8 mouse cellular contexts compared by ENCODE assay signal in the genomic region with DNA sequence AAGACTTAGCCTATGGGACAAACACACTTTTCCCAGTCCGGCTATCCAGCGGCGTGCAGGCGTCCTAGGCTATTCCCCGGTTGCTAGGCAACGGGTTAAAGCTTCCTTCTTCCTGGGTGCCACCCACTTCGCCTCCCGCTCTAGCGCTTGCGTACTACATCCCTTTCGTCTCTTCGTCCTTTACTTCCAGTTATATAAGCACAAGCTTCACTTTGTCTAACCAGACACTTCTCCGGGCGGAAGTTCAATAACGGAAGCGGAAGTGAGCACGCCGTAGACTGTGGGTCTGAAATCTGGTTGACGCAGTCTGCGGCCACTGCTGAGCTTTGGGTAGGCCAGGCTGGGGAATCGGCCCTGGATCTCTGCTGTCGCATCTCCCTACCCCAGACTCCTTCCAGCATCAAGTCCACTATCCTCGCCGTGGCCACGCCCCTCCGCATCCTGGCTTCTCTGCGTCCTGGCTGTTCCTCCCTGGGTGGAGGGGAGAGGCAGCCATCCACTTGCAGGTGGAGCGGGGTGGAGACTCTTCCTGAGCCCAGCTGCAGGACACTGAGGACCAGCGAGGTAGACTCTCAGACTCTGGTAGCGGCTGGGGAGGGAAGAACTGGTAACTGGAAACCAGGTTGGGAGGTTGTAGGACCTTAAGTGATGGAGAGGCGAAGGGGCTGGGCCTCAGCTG. TPM values are rescaled to one million over a fixed set of nuclear protein-coding genes. Genes with fewer than 3 reads are reported as not detected.
DNase-seq lines count a peak whose midpoint lies in the region; ATAC-seq lines count a peak whose summit lies in the region.

A gene (plus strand): TSS at position 206 of the 679 bp plus-strand sequence.

- peaks cover 3% of the 10 kb centered on the region; the same call in 1 of the 2 replicates for H3K27me3 ChIP-seq in heart, embryonic 14.5 days (ENCODE audit: control insufficient read depth, insufficient read depth, low read length)
- H3K27me3 ChIP-seq in liver, embryonic 13.5 days: peaks cover 11% of the 10 kb centered on the region; the same call in 1 of the 2 replicates
- no peaks in the 10 kb centered on the region for H3K27me3 ChIP-seq in stomach, embryonic 16.5 days (ENCODE audit: control insufficient read depth, insufficient read depth, low read length)

- DNase-seq in CD8-positive naive resting alpha-beta T cell, adult 2 months (ENCODE audit: low read depth in 2 of 2, low spot score in 2 of 2): peak; percentile 83 to 85
- DNase-seq in c-Kit-negative CD71-positive TER-119-positive erythroid progenitor cells, embryonic 14.5 days (ENCODE audit: low read depth, low spot score): peak; percentile 54
- DNase-seq in fibroblast of lung, adult 2 months (ENCODE audit: low read depth): peak; percentile 88
- DNase-seq in kidney, postnatal 14 days: peak; percentile 95
- peak; percentile 69 for DNase-seq in liver, embryonic 13.5 days
- DNase-seq in neural tube, embryonic 10.5 days (ENCODE audit: extremely low spot score, low spot score): peak; percentile 88

- H3K4me3 ChIP-seq in heart, embryonic 14.5 days (ENCODE audit: control insufficient read depth in 1 of 2, insufficient read depth in 1 of 2, low read depth in 1 of 2, low read length in 2 of 2): peak within 1 kb of the TSS; percentile 62 to 78
- peak within 1 kb of the TSS; percentile 76 for H3K4me3 ChIP-seq in liver, embryonic 13.5 days (replicated peaks)
- H3K4me3 ChIP-seq in stomach, embryonic 16.5 days (replicated peaks; ENCODE audit: low read length): peak within 1 kb of the TSS; percentile 56

- H3K9ac ChIP-seq in heart, embryonic 14.5 days (ENCODE audit: low read length): peak within 1 kb of the TSS; percentile 89
- H3K9ac ChIP-seq in liver, embryonic 13.5 days: peak within 1 kb of the TSS; percentile 77
- H3K9ac ChIP-seq in stomach, embryonic 16.5 days (ENCODE audit: low read length): peak within 1 kb of the TSS; percentile 74

- H3K27ac ChIP-seq in heart, embryonic 14.5 days (replicated peaks in 1 of 2; ENCODE audit: control insufficient read depth in 1 of 2, insufficient read depth in 1 of 2, low read depth in 2 of 2, low read length in 2 of 2): peak within 1 kb of the TSS; percentile 56 to 83
- H3K27ac ChIP-seq in liver, embryonic 13.5 days: peak within 1 kb of the TSS; percentile 50
- H3K27ac ChIP-seq in stomach, embryonic 16.5 days (ENCODE audit: low read length): peak within 1 kb of the TSS; percentile 59

- ATAC-seq in heart, embryonic 14.5 days (ENCODE audit: insufficient number of reproducible peaks, insufficient read depth, low FRiP score, low read depth): peak; percentile 96
- ATAC-seq in liver, embryonic 13.5 days (ENCODE audit: low read depth): peak; percentile 91
- peak; percentile 97 for ATAC-seq in stomach, embryonic 16.5 days (ENCODE audit: insufficient read depth, low FRiP score)

- H3K9me3 ChIP-seq in heart, embryonic 14.5 days (ENCODE audit: control insufficient read depth, low read length): no peaks in the 10 kb centered on the region
- H3K9me3 ChIP-seq in liver, embryonic 13.5 days (replicated peaks): no peaks in the 10 kb centered on the region
- no peaks in the 10 kb centered on the region for H3K9me3 ChIP-seq in stomach, embryonic 16.5 days (replicated peaks; ENCODE audit: control insufficient read depth, low read length)

- peaks cover 3 to 12% of the 10 kb centered on the region in 2 experiments for H3K4me1 ChIP-seq in heart, embryonic 14.5 days (ENCODE audit: control insufficient read depth in 2 of 2, insufficient read depth in 2 of 2, low read length in 2 of 2)
- H3K4me1 ChIP-seq in liver, embryonic 13.5 days (replicated peaks): peaks cover 21% of the 10 kb centered on the region
- H3K4me1 ChIP-seq in stomach, embryonic 16.5 days (ENCODE audit: control insufficient read depth, insufficient read depth, low read length): peaks cover 12% of the 10 kb centered on the region

- H3K36me3 ChIP-seq in heart, embryonic 14.5 days (ENCODE audit: control insufficient read depth, insufficient read depth, low read length): no peaks in the 10 kb centered on the region
- H3K36me3 ChIP-seq in liver, embryonic 13.5 days: no peaks in the 10 kb centered on the region
- no peaks in the 10 kb centered on the region for H3K36me3 ChIP-seq in stomach, embryonic 16.5 days (ENCODE audit: control insufficient read depth, insufficient read depth, low read length)

- peak within 1 kb of the TSS; percentile 75 for H3K4me2 ChIP-seq in heart, embryonic 14.5 days (ENCODE audit: low read length)
- H3K4me2 ChIP-seq in liver, embryonic 13.5 days: peak within 1 kb of the TSS; percentile 81
- H3K4me2 ChIP-seq in stomach, embryonic 16.5 days (ENCODE audit: low read depth, low read length): peak within 1 kb of the TSS; percentile 76

- under 1% methylated on average over 31 of the region's 31 CpGs for WGBS in heart, embryonic 14.5 days
- 2% methylated on average over 31 of the region's 31 CpGs for WGBS in liver, embryonic 13.5 days (ENCODE audit: insufficient replicate concordance)
- under 1% methylated on average over 31 of the region's 31 CpGs for WGBS in stomach, embryonic 16.5 days

RNA-seq across cellular contexts. Expression of the gene that starts here (rescaled TPM):
- polyA plus RNA-seq in heart, embryonic 14.5 days (2014; fragmentation: Nextera tagmentation; extraction: Ambion mirVana): 16.5 and 17.5 TPM in 2 replicates
- polyA plus RNA-seq in liver, embryonic 13.5 days (2015; fragmentation: Nextera tagmentation; extraction: Ambion mirVana): 6.3 and 7.3 TPM in 2 replicates
- 27.8 and 28.8 TPM in 2 replicates for polyA plus RNA-seq in stomach, embryonic 16.5 days (2015; fragmentation: Nextera tagmentation; extraction: Ambion mirVana)

Comparison
In these comparisons a context has a peak if more than half of its experiments do, and no peak if none do; other contexts are left out.
1. Peak in every context shown above with its lines: DNase-seq, ATAC-seq, H3K4me3 ChIP-seq and H3K27ac ChIP-seq.